Mouse (Mus musculus) naive thymus-derived CD4-positive, alpha-beta T cell, adult 2 months (primary cell): ENCODE results near the gene Oit1.
A peak's percentile ranks its signal among the peaks of the same experiment; 100 is the strongest.

ENCODE experiments used
- DNase-seq: peaks from one replicate; pipeline ENCODE4 v3.0.0-alpha.2; 2011; ENCODE audit warnings: low read depth

The Oit1 gene

GRCm38 (mm10) chr14:8335947-8336346 lies 42.6 kb downstream of the Oit1 start:
- DNase-seq, result no peak

- DNase-seq, result no peak
These were observed 44.0 kb downstream of the Oit1 start for GRCm38 (mm10) chr14:8334511-8334910.

DNA sequence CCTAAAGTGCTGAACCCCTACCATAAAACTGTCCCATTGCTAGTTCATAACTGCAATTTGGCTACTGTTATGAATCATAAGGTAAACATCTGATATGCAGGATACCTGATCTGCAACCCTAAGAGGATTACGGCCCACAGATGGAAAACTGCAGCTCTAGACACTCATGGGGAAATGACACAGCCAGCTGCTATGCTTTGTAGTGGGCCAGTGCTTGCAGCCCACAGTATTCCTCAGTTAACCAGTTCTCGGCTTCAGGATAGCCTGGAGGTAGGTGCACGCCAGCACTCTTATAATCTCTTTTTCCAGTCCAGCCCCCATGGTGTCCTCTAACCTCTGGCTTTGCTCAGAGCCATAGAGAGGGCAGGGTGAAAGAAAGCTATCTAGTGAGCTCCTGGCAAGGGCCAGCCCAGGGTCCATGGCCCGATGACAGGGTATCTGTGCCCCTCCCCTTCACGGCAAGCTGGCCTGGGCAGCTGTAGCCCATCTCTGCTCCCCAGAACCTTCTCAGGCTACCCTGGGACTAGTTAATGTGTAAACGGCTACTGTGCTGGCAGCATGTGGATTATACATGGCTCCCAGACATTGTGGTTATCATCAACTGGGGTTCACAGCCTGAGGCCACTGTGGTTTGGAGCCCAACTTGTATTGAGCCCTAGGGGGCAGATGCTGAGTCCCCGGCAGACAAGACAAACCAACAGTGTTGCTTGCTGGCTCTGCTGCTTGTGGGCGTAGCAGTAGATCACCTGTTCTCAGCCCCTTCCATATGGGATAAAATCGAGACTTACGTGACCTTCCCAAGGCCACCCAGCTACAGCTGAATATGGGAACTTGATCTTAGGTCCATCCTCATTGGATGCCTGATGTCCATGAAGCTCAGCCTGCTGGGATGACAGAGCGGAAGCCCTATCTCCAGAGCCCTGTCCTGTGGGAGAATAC lies 46.0 kb downstream of the Oit1 start:
- DNase-seq, result no peak

- no peak for DNase-seq
These were observed 47.1 kb downstream of the Oit1 start for GRCm38 (mm10) chr14:8331307-8331905.

DNA sequence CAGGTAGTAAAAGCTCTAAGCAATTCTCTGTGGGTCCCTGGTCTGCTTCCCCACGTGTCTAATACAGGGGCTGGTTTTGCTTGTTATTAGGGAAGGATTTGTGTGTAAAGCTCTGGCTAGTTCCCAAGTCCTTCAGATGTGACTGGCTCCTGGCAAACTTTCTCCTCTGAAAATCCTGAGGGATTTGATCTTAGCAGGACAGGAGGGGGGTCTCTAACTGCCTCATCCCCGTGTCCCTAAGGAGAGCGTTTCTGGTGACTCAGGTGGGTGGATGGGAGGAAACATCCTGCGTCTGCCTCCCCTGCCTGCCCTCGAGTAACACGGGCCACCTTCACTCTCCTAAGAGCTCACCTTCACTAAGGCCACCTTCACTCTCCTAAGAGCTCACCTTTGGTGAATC lies 48.2 kb downstream of the Oit1 start:
- no peak for DNase-seq

GRCm38 (mm10) chr14:8329552-8329951 lies 49.0 kb downstream of the Oit1 start:
- no peak for DNase-seq

DNA sequence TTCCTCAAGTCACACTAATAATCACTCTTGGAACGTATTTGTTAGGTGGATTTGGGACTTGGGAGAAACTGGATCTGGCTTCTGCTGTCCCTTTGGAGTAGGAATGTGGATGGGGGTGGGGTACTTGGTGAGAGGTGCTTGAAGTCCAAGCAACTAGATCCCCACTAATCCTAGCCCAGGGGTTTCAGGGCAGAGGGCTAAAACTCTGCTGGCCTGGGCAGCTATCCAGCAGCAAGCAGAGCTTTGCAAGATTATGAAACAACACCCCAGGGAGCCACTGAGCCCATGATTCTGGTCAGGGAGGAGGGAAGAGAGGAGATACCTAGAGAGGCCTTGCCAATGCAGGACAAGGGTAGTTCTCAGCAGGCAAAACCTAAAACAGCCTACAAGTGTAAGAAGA lies 51.2 kb downstream of the Oit1 start:
- DNase-seq, result no peak

DNA sequence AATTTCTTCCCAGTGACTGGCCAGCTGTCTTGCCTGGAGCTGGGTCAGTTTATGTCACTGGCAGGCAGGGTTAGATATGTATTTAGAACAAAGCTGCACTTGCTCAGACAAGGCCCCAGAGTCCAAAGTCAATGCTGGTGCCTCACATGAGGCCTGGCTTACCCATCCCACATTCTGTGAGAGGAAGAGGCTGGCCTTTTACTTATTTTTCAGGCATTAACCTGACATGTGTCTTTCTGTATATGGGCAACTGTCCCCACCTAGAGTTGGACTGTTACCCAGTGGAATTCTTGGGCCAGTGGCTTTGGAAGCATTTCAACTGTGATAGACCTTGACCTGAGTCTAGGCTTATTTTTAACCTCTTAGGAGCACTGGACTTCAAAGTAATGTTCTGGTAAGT lies 51.6 kb downstream of the Oit1 start:
- DNase-seq, result no peak

DNA sequence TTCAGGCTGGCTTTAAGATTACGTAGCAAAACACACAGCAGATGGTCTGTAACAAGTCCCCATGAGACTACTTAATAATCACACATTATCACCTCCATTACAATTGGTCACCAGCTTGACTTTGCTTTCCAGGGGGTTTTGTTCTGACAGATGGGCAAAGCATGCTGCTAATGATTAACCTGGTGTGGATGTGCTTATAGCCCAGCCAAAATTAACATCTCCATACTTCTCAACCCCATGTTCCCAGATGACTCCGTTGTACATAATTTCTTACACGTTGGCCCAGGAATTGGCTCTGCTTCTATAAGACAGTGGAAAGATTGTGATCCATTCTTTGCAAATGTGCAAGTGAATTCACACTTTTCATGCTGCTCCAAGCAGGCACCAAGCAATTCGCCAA lies 52.8 kb downstream of the Oit1 start:
- DNase-seq, result no peak

- no peak for DNase-seq
These were observed 58.0 kb downstream of the Oit1 start for GRCm38 (mm10) chr14:8320528-8320927.

GRCm38 (mm10) chr14:8317194-8318097 lies 61.1 kb downstream of the Oit1 start, which contains the start of gene Fam107a:
TSS of gene Fam107a (minus strand) at chr14:8318023.
- no peak for DNase-seq

DNA sequence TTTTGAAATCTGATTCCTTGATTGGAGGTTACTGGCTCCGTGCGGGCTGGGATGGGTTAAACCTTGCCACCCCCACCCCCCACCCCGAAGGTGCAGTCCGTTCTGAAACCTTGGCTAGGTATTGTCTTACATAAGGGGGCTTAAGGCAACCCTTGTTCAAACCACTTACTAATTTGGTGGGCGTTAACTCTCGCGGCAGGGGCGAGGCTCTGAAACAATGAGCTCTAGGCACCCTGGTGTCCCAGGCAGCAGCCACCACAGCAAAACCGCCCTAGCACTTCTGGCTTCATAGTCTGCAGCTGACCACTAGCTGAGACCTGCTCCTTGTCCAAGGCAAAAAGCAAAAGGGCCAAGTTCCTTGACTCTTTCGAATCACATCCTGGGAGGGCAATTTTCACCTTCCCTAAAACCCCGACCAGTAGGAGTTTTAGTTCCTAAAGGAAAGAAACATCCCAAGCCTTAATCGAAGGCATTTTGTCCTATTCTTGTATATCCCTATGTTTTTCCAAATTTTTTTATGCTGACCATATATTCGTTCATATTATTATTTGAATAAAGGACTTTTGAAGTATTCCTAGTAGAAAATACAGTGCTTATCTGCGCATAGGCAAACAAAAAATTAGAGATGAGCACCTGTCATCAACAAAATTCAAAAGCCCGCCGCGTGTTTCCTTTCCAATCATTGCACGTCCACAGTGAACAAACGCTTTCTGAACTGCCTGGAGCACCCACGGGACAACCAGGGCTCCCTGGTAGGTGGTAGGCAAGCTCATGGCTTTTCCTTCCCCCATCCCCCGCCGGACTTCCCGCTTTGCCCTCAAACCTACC lies 62.0 kb downstream of the Oit1 start:
- no peak for DNase-seq

DNA sequence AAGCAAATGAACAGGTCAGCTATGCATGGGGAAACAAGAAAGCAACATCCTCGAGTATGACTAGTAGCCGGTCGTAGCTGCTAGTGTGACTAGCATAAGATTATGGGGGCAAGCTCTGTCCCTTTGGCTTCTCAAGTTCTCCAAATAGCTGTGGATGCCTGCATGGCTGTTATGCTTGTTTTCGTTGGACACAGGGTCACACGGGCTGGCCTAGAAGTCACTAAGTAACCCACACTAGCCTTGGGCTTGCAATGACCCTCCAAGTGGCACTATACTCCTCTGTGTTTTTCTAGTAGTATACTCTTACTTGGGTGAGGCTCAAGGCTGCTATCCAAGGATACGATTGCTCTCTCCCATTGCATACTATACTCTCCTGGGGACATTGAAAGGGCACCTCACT lies 63.4 kb downstream of the Oit1 start:
- no peak for DNase-seq

DNA sequence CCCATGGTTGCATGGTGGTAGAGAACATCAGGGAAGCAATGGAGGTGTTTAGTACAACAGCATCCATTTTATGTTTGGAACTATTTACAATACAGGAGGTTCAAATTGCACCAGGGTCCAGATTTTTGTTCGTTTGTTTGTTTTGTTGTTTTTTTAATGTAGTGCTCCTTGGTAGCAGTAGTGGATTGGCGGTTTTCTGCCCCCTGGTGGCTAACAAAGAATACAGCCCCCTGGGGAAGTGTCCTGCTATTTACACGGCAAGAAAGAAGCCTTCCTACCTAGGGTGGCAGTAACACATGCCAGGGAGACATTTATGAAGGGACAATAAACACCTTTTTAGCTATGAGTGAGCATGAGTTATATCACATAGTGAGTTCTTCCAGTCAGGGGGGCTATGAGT lies 64.0 kb downstream of the Oit1 start:
- peak; percentile 39 for DNase-seq

- no peak for DNase-seq
These were observed 64.7 kb downstream of the Oit1 start for GRCm38 (mm10) chr14:8313877-8314276.

- no peak for DNase-seq
These were observed 68.9 kb downstream of the Oit1 start for GRCm38 (mm10) chr14:8309621-8310141.

DNA sequence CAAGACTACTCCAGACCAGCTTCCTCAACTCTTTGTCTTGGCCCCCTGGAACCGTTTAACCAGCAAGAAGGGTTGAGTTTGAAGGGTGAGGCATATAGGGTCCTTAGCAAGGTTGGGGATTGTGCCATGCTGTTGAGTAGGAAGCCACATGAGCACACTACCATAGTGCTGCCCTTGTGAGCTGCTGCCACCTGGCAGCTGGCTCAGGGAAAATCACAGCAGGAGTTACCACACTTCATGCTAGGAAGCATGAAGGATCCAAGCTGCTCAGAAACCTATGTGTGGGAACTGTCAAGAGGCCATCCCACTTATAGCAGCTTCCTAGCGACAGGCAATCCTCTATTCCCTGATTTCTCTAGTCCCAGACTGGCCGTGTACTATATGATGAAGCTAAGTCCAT lies 69.9 kb downstream of the Oit1 start:
- DNase-seq, result no peak

DNA sequence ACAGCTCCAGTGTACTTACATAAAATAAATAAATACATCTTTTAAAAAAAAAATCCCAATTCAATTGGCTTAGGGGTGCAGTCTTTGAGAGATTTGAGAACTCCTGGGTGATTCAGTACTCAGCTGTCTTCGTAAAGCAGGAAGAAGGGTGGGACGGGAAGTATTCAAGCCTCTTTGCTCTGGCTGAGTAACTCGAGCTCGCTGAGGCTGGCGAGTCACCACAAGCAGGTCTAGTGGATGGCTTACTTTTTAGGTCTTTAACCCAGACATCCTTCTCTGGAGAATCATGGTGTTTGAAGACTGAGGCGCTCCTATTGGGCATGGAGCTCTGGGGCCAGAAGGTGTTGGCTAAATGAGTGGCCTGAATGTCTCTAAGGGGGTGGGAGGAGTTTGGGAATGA lies 71.7 kb downstream of the Oit1 start:
- no peak for DNase-seq

- no peak for DNase-seq
These were observed 73.5 kb downstream of the Oit1 start for GRCm38 (mm10) chr14:8305014-8305413.

- DNase-seq, result no peak
These were observed 74.5 kb downstream of the Oit1 start for GRCm38 (mm10) chr14:8304082-8304481.

- DNase-seq, result no peak
These were observed 75.9 kb downstream of the Oit1 start for GRCm38 (mm10) chr14:8302687-8303086.
